Mouse (Mus musculus) right cerebral cortex, postnatal 4 days (tissue): ENCODE data around the gene Inhbc.
A peak's percentile ranks its signal among the peaks of the same experiment; 100 is the strongest.

Source experiments
- DNase-seq: peaks from one replicate; pipeline ENCODE4 v3.0.0-alpha.2; 2022

Inhbc gene

DNA sequence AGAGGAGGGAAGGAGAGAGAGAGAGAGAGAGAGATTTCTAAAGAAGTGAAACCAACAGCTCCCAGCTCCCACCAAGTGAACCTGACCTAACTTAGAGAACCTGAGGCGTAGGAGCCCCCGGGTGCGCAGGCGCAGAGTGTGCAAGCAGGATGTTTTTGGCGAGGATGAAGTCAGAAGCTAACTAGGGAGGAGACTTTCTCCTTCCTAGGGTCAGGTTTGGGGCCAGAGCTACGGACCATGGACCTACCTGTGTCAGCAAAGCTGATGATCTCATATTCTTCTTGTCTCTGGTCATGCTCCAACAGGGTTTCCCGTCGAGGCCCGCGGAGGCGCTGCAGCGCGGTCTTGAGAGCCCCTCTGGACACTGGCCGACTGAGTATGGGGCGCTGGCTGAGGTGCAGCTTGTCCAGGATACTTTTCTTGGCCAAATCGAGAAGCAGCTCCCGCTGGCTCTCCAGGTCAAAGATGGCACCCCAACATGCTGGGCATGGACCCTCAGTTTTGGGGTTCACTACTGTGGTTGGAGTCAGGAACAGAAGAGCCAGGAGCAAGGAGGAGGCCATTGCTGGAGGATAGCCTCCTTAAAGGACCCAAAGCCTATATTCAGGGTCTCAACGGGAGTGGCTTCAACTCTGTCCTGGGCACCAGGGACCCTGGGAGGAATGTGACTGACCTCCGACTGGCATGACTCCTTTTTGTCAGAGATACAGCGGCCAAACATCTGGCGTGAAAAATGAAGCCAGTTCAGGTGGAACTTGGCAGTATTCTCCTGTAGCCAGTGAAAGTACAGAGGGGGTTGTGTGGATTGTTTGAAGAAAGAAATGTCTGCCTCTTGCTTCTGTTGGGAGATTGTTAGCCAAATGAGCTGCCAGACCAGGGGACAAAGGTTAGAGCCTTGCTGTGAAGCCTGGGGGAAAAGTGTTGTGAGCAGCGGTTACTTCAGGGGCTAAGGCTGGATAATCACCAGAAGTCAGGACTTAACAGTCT, at the start of gene Inhbc:
TSS of gene Inhbc (minus strand) at position 598 of the 987 bp plus-strand sequence.
- DNase-seq, result no peak

- DNase-seq, result no peak
Measured at GRCm38 (mm10) chr10:127414141-127414540, 43.9 kb upstream of the Inhbc start.

DNA sequence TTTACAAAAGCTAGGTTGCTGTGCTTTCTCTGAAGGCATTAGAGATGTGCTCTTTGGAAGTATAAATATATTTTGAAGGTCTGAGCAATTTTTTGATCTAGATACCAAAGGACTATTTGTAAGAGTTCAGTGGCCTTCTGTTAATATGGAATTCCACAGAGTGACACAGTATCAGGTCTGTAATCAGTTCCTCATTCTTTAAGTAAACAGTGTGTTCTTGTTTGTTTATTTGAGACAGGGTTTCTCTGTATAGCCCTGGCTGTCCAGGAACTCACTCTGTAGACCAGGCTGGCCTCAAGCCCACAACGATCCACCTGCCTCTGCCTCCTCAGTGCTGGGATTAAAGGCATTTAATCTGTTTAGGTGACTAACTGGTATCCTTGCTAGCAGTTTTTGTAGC, 43.4 kb upstream of the Inhbc start:
- DNase-seq, result no peak

DNA sequence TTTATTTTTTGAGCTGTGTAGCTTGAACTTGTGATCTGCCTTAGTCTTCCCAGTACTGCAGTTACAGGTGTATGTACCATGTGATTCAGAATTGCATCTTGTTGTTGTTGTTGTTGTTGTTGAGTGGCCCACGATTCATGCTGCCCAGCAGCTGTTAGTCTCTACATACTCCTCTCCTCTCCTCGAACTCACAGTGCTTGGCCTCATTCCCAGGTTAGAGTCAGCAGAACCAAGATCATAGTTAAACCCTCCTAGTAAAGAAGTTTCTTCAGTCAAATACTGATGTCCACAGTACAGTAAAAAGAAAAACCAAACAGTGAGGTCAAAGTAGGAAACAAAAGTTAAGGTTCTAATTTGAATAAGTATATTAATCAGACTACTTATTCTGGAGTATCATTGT, 42.5 kb upstream of the Inhbc start:
- DNase-seq, result no peak

- DNase-seq, result no peak
Measured at GRCm38 (mm10) chr10:127412101-127412500, 41.9 kb upstream of the Inhbc start.

GRCm38 (mm10) chr10:127407391-127407790, 37.2 kb upstream of the Inhbc start:
- DNase-seq, result no peak

- DNase-seq, result no peak
Measured at GRCm38 (mm10) chr10:127404701-127405100, 34.5 kb upstream of the Inhbc start.

DNA sequence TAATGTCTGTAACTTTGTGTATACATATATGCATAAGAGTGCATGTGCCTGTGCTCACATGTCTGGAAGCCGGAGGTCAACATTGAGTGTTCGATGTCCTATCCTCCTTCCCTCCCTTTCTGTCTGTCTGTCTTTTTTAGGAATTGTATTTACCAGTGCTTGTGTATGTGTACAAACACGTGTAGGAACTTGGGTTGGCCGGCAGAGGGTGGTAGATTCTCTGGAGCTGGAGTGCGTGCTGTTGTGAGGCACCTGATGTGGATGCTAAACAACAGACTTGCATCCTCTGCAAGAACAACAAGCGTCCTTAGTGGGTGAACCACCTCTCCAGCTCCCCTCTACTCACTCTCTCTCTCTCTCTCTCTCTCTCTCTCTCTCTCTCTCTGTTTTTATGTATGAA, 21.5 kb upstream of the Inhbc start:
- no peak for DNase-seq

- DNase-seq, result no peak
Measured at GRCm38 (mm10) chr10:127381743-127382134, 11.5 kb upstream of the Inhbc start.

DNA sequence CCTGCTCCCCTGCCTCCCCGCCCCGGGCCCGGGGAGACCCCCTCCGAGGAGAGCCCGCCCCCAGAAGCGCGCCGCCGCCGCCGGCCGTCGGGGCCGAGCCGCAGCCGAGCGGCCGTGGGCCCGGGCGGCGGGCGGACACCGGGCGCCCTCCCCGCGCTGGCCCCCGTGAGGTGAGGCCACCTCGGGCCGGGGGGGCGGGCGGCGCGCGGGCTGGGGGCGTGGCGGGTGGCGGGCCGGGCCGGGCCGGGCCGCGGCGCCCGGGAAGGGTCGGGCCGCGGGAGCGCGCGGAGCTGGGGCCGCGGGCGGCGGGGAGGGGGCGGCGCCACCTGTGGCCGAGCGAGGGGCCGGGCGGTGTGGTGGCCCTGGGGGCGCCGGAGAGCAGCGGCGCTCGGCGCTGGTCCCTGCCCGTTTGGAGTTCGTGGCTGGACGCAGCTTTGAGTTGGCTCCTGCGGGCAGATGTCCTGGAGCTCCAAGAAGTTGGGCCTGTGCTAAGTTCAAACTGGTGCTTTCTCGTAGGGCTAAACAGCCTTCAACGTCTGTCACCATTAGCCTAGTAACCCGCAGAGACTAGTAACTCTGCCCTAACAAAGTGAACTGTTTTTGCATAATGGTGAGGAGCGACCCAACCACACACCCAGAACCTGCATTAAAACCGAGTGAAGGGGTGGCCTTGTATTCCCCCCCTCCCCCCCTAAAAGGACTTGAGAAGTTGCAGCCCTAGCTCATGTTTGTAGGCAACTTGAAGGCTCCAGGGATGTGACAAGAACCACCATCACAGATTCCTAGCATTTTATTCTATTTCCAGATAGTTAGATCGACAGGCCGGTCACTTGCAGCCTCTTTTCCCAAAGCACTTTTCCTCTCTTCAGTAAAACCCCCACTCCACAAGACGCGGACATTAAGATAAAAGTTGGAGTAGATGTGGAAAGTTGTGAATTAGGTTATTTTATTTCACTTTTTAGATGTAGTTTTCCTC, 10.8 kb upstream of the Inhbc start:
- peak; percentile 54 for DNase-seq

GRCm38 (mm10) chr10:127380251-127380691, 10.0 kb upstream of the Inhbc start, which contains the start of gene R3hdm2:
R3hdm2 (plus strand) TSS chr10:127380327.
- peak; percentile 91 for DNase-seq

DNA sequence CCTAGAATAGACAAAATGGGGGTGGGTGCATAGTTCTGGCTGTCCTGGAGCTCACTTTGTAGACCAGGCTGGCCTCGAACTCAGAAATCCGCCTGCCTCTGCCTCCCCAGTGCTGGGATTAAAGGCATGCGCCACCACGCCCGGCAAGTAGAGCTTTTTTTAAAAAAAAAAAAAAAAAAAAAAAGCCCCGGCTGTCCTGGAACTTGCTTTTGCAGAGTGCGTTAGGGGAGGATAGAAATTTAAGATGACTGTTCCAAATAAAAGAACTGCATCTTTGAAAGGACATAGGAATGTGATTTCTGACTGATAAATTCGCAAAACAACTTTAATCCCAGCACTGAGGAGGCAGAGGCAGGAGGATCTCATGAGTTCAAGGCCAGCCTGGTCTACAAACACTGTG, 9.4 kb upstream of the Inhbc start:
- DNase-seq, result no peak

GRCm38 (mm10) chr10:127377700-127378099, 7.5 kb upstream of the Inhbc start:
- no peak for DNase-seq

DNA sequence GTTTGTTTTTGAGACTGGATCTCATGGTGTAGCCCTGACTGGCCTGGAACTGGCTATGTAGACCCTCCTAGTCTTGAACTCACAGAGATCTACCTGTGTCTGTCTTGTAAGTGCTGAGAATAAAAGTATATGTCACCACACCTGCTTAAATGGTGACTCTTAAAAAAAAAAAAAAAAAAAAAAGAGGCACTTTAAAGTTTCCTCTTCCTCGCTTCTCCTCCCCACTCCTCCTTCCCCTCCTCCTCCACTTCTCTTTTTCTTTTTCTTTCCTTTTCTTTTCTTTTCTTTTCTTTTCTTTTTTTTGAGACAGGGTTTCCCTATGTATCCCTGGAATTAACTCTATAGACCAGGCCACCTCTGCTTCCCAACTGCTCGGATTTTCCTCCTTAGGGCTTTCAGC, 792 bp upstream of the Inhbc start:
- no peak for DNase-seq

DNA sequence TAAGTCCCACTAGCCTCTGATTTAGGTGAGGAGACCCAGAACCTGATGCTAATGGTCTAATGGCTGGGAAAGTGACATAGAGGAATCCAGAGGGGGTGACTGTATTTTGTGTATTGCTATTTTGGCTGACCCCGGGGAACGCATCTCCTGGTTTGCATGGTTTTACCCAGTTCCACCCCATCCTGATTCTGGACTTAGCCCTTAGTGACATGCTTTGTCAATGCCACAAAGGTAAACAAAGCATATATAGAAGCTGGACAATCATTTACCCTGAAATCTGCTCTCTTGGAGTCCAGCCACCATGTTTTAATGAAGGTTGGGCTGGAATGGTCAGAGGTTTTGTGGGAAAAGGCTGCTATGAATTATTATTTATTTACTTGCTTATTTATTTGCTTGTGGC, 2.0 kb downstream of the Inhbc start:
- no peak for DNase-seq

DNA sequence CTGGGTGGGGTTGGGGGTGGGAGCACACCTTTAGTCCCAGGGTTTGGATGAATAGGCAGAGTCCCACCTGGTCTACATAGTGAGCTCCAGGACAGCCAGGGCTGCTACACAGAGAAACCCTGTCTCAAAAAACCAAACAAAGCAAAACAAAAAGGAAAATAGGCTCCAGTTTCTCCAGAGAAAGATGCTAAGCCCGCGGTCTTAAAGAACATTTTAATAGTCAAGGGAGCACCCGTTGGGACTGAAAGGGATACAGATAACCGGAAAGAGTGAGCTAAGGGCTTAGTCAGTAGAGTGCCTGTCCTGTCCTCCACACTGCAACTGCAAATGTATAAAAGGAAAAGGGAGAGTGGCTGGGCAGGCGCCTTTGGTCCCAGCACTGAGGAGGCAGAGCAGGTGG, 3.1 kb downstream of the Inhbc start:
- no peak for DNase-seq

GRCm38 (mm10) chr10:127360714-127361113, 9.5 kb downstream of the Inhbc start:
- no peak for DNase-seq

DNA sequence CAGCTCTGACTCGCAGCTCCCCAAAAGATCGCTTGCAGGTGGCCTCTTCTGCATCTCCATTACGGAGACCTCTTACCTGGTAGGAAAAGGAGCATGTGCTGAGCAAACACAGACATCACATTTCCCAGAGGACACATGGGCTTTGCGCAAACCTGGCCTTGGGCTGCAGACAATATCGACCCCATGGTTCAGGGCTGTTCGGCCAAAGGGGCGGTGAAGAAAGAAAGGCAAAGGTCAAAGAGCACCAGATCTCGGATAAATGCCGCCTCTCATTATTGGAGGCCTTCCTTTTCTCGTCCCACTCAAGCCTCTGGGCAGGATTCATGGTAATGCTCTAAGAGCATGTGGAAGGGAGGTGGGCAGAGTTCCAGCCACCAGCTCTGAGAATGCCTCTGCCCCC, 14.9 kb downstream of the Inhbc start:
- no peak for DNase-seq

- DNase-seq, result peak; percentile 53
Measured at GRCm38 (mm10) chr10:127353909-127354895, 16.0 kb downstream of the Inhbc start, which contains the start of gene Inhbe. Inhbe (minus strand) TSS chr10:127354411.

GRCm38 (mm10) chr10:127352766-127353165, 17.5 kb downstream of the Inhbc start:
- DNase-seq, result no peak

GRCm38 (mm10) chr10:127352187-127352586, 18.0 kb downstream of the Inhbc start:
- DNase-seq, result no peak

DNA sequence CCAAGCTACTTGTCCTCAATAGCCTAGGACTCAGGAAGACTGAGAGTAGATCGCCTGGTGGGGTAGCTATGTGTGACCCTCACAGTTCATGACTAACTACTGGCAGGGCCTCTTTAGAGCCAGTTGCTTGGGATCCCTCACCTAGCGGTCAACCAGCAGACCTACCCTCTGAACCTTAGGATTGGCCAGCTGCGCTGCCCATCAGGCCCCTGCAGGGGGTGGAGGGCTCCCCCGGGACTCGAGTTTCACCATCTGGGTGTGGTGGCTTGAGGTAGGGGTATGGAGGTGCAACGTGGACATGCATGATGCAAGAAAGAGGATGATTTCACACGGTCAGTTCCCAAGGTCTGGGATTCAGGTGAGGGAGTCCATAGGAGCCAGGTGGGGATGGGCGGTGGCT, 18.5 kb downstream of the Inhbc start:
- no peak for DNase-seq
